Mouse (Mus musculus): ENCODE results near the gene Chst11. TPM values are rescaled to one million over a fixed set of nuclear protein-coding genes. Genes with fewer than 3 reads are reported as not detected.

The Chst11 gene
- total RNA-seq, 2 experiments from 2014 or later: 0.94 to 1.00 TPM

DNA sequence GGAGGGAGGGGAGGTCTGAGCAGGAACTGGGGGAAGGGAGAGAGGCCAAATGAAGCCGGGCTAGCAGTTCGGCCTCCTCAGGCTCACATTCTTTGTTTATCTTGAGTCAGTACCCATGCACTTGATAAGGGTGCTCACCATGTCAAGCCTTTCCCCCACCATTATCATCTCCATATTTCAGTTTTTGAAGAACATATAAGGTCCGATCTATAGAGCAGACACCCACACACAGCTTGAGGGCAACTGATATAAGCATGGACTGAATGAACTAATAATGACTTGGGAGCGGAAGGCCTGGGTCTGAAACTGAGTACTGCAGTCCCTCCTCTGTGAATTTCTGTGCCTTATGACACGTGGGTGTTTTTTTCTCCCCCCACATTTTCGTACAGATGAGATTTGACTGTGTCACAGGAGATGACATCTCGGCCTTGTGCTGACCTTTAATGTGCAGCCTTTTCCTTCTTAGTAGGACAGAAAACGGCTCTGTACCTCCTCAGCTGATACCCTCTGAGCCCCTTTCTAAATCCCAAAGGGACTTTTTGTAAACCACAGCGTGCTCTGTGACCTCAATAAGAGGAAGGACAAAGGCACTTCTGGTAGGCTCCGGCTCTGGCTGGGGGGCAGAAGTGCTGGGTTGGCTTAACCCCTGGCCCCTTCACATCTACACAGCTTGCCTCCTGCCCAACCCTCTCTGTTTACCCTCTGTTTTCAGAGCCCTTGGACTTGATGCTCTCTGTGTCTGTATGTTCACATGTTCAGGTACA lies 6.6 kb downstream of the Chst11 start:
- DNase-seq: no peak

DNA sequence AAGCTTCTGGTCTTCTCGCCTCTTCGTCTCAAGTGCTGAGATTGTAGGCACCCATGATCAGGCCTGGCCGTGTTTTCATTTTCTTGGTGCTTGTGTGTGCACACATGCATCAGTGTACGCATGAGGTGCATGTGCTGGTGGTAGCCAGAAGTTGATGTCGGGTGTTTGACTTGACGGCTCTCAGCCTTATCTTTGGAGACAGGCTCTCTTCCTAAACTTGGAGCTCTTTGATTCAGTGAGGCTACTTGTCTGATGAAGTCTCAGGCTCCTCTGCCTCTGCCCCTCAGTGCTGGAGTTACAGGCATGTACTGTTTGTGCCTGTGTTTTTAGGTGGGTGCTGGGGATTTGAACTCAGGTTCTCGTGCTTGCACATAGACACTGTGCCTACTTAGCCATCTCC lies 9.0 kb downstream of the Chst11 start:
- DNase-seq: no peak

DNA sequence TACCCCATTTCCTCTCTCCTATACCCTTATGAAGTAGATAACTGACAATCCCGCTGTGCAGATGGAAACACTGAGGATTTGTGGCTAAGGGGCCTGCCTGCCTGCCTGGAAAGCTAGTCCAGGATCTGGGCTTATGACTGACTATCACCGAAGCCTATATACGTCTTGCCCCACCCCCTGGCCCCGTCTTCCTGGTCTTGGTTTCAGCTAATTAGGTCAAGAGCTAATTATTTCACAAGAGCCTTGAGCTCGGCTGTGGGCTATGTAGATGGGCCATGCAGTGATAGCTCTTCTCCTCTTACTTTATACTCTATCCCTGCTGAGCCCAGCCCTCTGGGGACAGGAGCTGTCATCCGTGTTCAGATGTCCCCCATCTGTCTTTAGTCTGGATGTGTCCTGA lies 12.2 kb downstream of the Chst11 start:
- DNase-seq: no peak

DNA sequence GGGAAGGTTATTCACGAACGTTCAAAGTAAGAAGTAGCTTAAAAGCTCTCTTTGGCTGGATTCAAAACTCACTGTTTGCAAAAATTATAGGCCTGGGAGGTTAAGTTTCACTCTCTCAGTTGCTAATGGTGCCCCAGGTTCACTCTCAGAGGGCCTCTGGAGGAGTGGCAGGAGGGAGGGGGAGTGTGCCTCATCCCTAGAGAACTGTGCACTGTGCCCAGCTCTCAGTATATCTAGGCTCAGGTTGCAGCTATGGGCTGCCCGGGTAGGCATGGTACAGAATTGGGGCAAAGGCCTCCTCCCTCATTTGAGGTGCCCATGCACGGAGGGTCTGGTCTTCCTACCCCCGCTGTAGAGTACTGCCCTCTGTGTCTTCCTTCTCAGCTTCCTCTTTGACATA lies 14.9 kb downstream of the Chst11 start:
- no peak for DNase-seq

DNA sequence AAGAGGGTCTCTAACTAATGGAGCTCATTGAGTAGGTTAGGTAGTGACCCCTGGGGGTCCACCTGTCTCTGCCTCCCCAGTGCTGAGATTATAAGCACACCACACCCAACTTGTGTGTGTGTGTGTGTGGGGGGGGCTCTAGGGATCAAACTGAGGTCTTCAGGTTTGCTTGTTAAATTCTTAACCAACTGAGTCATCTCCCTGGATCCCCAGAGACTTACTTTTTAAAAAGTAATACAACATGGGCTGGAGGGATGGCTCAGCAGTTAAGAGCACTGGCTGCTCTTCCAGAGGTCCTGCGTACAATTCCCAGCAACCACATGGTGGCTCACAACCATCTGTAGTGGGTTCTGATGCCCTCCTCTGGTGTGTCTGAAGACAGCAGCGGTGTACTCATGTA lies 15.4 kb downstream of the Chst11 start:
- no peak for DNase-seq

DNA sequence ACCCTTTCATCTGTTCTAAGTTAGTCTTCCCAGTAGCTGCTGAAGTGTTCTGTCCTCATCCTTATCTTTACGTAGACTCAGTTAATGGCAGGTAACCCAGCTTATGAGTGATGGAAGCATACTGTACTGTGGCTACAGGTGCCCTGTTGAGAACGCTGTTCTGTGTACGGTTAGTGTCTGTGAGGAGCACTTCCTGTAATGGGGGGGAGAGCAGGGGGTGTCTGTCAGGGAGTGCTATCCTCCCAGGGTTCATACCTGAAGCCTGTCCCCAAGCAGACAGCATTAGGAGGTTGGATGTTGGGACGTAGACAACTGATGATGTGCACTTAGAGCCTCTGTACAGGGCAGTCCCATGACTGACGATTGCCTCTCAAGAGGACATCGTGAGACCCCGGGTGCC lies 18.6 kb downstream of the Chst11 start:
- DNase-seq: no peak

DNA sequence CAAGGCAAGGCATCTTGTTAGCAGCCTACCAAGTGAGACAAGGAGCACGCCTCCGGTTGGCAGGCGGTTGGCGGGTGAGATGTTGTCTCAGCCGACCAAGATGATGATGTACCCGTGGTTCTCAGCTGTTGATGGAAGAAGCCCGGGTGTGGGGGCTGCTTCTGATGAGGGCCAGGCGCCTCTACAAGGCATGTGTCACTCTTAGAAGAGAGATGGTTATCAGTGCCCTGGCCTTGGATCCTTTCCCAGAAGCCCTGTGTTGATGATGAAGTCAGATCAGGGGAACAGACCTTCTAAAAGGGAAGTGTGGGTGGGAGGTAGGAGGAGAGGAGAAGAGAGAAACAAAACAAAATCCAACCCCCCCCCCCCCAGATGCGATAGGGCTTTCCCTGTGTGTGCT lies 19.1 kb downstream of the Chst11 start:
- peak; percentile 18 for DNase-seq

DNA sequence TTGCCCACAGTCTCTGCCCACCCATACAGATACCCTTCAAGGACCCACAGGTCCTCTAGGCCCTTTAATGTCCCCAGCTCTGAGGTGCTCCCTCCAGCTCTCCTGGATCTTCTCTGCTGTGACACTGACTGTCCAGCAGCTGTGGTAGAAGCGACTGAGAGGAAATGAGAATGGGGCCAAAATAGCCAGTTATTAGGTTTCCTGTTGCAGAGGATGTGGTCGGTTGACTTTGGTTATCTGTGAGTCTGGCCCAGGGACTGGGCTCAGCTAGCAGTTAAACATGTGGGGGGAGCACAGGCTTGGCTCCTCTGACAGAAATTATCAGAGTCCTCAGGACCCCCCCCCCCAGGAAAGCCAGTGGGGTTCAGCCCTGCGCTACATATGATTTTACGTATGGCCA lies 19.7 kb downstream of the Chst11 start:
- DNase-seq: no peak

DNA sequence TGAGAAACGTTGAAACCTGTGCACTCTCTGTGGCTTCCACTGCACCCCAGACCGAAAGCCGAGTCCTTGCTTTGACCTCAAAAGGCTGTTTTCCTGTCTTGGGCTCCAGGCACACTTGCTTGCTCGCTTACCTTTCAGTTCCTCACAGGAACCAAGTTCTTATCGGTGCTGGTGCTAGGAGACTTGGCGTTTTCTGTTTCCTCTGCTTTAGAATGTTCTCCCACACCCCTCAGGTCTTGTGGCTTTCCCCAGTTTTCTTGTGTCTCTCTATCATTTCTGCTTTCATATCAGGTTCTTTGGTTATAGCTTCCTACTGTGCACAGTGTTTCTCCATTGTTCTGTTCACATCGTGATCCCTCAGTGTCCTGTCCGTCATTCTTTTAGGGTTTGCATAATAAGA lies 21.0 kb downstream of the Chst11 start:
- DNase-seq: no peak

DNA sequence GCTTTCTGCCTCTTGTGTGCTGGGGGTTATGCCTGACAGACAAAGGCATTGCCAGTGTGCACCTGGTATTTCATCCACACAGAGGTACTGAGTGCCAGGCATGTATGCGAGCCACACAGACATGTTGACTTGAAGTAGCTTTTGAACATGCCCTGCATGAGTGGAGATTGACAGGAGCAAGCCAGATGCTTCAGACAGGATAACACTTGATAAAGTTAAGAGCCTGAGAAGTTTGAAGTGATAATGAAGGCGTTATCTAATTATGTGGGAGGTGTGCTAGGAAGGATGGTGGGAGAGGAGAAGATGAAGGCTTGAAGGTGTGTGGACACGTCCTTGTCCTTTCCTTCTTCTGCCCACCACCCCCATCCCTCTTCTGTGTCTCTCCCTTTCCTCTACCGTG lies 28.7 kb downstream of the Chst11 start:
- DNase-seq: no peak

DNA sequence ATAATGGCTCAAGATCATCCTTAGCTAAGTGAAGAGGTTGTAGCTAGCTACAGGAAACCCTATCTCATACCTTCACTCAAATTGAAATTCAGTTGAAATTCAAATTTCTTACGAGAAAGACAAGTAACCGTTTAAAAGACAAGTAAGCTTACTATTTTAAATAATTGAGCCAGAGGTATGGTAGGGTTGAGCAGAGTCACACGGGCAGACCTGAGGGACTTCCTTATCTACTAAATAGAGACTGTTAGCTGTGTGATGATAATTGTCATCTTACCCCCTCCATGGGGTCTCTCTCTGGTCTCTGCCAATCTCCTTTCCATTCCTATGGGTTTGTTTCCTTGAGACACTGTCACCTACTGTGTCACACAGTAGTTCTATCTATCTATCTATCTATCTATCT lies 30.6 kb downstream of the Chst11 start:
- no peak for DNase-seq

DNA sequence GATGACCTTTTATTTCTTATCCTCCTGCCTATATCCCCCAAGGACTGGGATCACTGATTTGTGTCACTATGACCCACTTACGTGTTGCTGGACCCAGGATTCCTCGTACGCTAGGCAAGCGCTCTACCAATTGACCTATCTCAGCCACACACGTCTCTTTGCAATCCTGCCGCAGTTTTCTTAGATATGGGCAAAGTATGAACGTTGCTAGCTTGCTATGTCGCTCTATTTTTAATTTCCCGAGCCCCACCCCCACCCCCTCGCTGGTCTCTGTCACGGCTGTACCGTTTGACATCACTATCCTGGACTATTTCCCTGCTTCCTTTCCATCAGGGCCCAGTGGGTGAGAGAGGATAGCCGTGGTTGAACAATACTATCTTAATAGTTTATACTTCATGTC lies 31.5 kb downstream of the Chst11 start:
- DNase-seq: no peak

DNA sequence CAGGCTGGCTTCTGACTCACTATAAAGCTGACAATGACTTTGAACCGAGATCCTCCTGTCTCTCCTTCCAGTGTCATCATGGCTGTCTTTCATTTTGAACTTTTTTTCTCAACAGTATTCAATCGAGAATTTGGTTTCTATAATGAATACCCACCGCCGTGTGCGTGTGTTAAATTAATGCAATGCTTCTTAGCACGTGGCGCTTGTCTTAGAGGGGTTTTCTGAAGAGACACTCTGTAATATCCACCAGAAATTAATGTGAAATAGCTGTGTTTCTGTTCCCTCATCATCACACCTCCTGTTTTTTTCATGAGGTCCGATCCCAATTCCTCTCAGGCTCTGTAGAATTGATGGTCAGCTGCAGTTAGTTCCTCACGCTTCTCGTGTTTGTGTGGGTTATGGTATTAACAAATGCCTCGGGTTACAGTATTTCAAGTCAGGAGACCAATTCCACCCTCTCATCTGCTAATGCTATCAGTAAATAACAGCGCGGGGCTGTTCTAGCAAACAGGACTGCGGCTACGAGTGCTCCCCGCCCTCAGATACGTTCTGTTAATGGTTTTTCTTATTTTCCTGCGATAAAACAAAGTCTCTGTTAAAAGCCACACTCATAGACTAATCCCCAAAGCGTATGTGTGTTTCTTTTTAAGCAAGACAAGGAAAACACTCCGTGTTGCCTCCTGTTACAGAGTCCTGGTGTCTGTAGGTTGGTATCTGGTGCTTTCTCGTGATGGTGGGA lies 32.6 kb downstream of the Chst11 start:
- no peak for DNase-seq

DNA sequence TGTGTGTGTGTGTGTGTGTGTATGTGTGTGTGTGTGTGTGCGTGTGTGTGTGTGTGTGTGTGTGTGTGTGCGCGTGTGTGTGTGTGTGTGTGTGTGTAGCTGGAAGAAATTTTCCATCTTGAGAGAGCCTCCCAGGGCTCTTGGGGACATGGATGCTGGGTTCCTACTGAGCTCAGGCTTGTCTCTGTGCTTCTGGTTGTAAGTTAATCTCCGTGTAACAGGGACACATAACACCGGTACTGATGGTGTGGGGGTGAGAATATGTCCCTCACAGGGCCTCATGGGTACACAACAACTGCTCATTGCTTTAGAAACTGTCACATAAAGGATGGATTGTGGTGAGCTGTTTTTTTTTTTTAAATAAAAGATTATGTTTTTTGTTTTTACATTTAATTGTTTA lies 33.2 kb downstream of the Chst11 start:
- no peak for DNase-seq

DNA sequence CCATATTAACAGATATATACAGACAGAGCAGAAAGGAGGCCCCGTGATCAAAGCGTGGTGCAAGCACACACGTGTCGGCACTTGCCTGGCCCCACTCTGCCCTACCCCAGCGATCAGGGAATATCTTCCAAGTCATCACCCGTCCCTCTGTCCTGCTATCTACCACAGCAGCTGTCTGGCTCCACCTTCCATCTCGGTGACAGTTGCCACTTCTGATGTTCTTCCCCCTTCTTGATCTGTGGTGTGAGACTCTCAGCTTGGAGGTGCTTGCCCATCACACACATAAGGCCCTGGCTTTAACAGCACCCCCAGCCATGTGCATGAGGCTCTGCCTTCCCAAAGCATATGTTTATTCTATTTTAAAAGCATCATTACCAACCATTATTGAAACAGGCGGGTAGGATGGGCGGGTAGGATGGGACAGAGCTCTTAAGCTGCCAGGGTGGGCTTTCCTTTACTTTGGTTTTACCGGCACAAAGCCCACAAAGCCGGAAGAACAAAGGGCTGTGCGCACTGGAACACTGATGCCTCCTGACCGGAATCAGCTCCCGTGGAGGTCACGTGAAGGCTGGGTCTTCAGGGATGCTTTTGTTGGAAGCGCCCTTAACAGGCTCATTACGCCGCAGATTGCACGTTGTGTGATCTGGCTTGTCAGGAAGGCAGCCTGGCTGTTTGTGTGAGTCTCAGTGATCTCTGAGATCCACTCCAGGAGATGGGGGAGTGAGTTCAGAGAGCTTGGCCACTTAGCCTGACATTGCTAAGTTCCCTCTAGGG lies 34.4 kb downstream of the Chst11 start:
- DNase-seq: no peak

DNA sequence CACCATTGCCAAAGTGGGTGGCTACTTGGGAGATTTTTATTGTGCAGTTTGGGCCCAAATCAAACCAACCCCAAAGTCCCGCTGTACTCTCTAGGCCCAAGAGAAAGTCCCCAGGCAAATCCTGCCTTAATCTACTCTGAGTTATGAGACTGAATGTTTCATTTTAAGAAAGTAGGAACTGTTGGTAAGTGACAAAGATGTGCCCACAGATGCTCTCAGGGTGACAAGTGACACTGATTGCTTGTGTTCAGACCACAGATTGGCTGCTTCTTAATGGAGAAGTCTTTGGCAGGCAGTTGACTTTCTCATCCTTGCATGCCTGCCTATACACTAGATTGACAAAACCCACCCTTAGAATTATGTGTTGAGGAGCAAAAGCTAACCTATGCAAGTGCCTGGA lies 37.3 kb downstream of the Chst11 start:
- DNase-seq: no peak

DNA sequence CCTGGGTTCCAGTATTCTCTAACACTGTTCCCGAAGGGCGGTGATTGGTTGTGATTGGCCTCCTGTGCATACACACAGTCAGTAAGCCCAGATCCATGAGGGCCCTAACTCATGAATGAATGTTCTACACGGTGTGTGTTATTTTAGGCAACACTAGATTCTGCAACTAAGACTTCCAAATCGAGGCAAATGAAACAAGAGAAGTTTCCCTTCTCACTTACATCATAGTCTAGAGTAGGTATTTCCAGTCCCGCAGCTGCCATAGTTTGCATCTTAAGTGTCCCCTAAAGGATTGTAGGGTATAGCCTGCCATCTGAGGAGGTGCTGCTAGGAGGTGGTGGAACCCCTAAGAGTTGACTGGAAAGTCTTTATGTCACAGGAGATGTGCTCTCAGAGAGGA lies 40.9 kb downstream of the Chst11 start:
- DNase-seq: no peak

DNA sequence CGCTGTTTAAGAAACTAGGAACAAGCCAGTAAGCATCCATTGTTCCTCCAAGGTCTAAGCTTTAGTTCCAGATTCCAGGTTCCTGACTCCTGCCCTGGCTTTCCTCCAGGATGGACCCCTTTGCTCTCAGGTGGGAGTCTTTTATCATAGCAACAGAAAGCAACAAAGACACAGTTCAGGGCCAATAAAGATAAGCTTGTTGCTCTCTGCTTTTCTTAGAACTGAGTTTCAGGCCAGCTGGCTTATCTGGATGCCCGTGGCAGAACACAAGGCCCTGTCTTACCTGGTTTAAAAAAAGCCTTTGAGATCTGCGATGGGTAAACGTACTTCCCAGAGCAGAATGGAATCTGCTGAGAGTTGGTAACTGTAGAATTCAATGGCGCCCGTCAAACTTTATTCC lies 42.4 kb downstream of the Chst11 start:
- no peak for DNase-seq

DNA sequence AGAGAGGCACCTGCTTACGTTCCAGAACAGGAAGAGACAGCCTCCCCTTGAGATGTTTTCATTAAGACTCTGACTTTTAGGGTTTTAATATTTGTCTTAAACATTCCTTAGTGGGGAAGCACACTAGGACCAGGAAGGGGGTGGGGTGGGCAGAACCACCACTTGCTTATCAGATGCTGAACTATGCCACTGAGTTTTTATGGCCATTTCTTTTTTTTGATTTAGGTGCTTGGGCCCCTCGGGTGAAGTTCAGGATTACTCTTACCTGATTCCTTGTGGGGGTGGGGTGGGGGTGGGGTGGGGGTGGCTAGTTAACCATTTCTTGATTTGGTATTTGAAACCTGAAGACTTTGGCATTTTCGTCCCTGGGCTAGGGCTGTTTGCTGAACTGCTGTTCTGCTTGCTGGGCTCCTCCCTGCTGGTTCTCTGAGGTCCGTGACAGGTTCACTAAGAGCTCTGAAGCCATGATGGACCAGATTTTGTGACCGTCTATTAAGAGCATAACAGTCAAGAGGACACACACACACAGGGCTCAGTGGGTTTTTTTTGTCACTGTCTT lies 44.9 kb downstream of the Chst11 start:
- no peak for DNase-seq

DNA sequence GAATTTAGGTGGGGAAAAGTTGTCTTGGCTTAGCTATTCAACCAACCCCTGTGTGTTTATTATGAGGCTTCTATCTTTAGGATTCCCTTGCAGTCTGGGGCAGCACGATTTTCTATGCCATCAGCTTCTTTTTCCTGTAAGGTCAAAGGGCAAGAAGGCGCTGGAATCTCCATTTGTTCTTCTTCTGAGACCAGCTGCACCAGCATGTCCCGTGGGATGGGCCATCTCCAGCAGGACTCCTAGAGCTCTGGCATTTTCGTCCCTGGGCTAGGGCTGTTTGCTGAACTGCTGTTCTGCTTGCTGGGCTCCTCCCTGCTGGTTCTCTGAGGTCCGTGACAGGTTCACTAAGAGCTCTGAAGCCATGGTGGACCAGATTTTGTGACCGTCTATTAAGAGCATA lies 45.6 kb downstream of the Chst11 start:
- DNase-seq: no peak

DNA sequence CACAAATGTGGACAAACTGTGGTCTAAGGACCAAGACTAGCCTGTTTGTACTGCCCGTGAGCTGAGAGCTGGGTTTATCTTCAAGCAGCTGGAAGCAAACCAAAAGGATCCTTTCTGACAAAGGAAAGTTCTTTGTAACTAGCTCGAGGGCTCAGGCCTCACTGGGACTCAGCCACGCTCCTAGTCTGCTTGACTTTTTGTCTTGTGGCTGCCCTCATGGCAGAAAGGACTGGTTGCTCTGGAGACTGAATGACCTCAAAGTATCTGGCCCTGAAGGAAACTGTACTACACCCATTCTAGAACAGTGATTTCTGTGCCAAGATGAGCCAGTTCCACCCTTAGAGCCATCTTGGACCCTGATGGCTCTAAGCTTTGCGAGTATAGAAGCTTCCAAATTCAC lies 46.3 kb downstream of the Chst11 start:
- no peak for DNase-seq

DNA sequence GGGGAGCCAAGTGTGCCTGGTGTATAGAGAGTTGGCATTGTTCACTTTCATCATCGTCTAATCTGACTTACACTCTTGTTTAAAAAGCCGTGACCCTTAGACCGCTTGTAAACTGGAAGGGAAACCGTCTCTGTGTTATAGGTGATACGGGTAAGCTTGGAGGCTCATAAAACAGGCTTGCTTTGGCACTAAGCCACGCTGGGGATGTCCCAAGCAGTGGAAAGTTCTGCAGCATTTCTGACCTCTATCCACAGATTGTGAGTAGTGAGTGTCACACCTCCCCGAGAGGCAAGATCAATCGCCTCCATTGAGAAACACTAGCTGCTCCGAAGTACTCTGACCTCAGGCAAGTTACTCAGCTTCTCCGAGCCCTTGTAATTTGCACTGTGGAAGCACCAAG lies 47.3 kb downstream of the Chst11 start:
- DNase-seq: peak; percentile 15
